Mouse (Mus musculus) forebrain, embryonic 13.5 days (tissue): ENCODE measurements around the gene Gm28635. TPM values are rescaled to one million over a fixed set of nuclear protein-coding genes. Genes with fewer than 3 reads are reported as not detected.

Experiments
- polyA plus RNA-seq: library from polyadenylated mRNA; unstranded; fragments of >200 nt; fragmentation: Nextera tagmentation; extraction: Ambion mirVana; gene quantifications from 2 replicates; pipeline ENCODE4 v1.2.1, GENCODE M21; 2015

Gene Gm28635
- polyA plus RNA-seq, 1 experiment from 2014 or later: not detected

Other genes with a start within 250 kb of the Gm28635 start
- gene Tfpi, start 201.3 kb downstream of the Gm28635 start, polyA plus RNA-seq: 8.5 and 9.7 TPM in 2 replicates
- 31.6 and 32.8 TPM in 2 replicates for gene Ctnnd1, start 27.3 kb downstream of the Gm28635 start, polyA plus RNA-seq
- 0.25 and 0.31 TPM in 2 replicates for gene Btbd18, start 19.0 kb downstream of the Gm28635 start, polyA plus RNA-seq
- 418 and 438 TPM in 2 replicates for gene Selenoh, start 7.3 kb downstream of the Gm28635 start, polyA plus RNA-seq
- 54.6 and 56.2 TPM in 2 replicates for gene Med19, start 361 bp upstream of the Gm28635 start, polyA plus RNA-seq
- gene Tmx2, start 1.1 kb upstream of the Gm28635 start, polyA plus RNA-seq: 179 and 199 TPM in 2 replicates
- gene Zdhhc5, start 37.1 kb upstream of the Gm28635 start, polyA plus RNA-seq: 16.5 and 17.7 TPM in 2 replicates
- 35.9 and 36.1 TPM in 2 replicates for gene Clp1, start 49.3 kb upstream of the Gm28635 start, polyA plus RNA-seq
- 18.2 and 19.5 TPM in 2 replicates for gene Ypel4, start 56.0 kb upstream of the Gm28635 start, polyA plus RNA-seq
- 6.1 and 7.5 TPM in 2 replicates for gene Gm19426, start 65.6 kb upstream of the Gm28635 start, polyA plus RNA-seq
- 22.3 and 25.6 TPM in 2 replicates for gene Serping1, start 97.4 kb upstream of the Gm28635 start, polyA plus RNA-seq
- 19.1 and 21.1 TPM in 2 replicates for gene Ube2l6, start 120.8 kb upstream of the Gm28635 start, polyA plus RNA-seq
- gene Smtnl1, start 144.6 kb upstream of the Gm28635 start, polyA plus RNA-seq: 0.09 TPM in 1 of 2 replicates, not detected in the other
- 58.0 and 62.5 TPM in 2 replicates for gene Timm10, start 149.0 kb upstream of the Gm28635 start, polyA plus RNA-seq
- gene Slc43a1, start 160.8 kb upstream of the Gm28635 start, polyA plus RNA-seq: 5.4 and 7.5 TPM in 2 replicates
- 3.6 and 5.6 TPM in 2 replicates for gene Rtn4rl2, start 208.7 kb upstream of the Gm28635 start, polyA plus RNA-seq